Mouse (Mus musculus) adrenal gland, postnatal 0 days (tissue): Measurements from ENCODE around the gene Stpg1. TPM values are rescaled to one million over a fixed set of nuclear protein-coding genes. Genes with fewer than 3 reads are reported as not detected.

ENCODE experiments used
- microRNA-seq: library from miRNA; unstranded; fragments of <30 nt; microRNA quantifications from one replicate; pipeline ENCODE4, GENCODE M21; 2016; ENCODE audit warnings: borderline replicate concordance; ENCODE audit not compliant: insufficient number of aligned reads
- polyA plus RNA-seq: library from polyadenylated mRNA; unstranded; fragments of >200 nt; fragmentation: Nextera tagmentation; extraction: Ambion mirVana; gene quantifications from 2 replicates; pipeline ENCODE4 v1.2.1, GENCODE M21; 2015

Stpg1 gene
- 0.47 and 0.50 TPM in 2 replicates for polyA plus RNA-seq

DNA sequence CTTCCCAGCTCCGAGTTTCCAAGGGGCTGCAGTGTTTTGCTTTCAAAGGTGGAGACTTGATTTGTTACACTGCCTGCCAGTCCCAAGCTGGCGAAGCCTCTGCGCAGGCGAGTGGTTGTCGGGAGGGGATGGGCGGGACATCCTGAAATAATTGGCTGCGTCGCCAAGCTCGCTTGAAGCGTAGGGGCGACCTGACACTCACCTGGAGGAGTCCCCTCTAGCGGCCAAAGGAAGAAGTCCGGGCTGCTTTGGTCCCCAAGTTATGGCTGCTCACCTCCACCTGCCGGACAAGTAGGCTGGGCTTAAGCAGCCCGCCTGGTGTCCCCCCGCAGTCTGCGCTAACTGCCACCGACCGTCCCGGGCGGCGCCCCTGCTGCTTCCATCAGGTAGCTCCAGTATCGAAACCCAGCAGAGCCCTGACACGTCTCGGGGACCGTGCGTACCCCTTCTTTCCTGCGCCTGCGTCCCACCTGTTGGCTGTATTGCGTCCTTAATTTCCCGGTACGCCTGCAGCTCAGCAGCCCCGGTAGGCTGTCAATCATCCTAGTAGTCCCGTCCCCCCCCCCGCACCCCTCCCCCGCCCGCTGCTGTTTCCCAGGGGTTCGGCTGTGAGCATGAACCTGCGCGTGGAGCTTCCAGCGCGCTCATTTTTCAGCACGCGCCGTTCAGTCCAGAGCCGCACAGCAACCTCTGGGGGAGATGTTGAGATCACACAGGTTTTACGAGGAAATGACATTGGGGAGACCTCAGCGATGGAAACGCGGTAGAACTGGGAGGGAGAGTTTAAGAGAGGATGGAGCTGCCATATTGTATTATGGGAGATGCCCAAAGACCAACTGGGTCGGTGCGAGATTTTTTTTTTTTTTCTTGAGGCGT lies at the start of gene Stpg1, which contains the start of gene Nipal3:
Gene Stpg1, plus strand, starts transcription at position 270 of the 876 bp plus-strand sequence.
Gene Nipal3, minus strand, starts transcription at position 518 of the 876 bp plus-strand sequence.

DNA sequence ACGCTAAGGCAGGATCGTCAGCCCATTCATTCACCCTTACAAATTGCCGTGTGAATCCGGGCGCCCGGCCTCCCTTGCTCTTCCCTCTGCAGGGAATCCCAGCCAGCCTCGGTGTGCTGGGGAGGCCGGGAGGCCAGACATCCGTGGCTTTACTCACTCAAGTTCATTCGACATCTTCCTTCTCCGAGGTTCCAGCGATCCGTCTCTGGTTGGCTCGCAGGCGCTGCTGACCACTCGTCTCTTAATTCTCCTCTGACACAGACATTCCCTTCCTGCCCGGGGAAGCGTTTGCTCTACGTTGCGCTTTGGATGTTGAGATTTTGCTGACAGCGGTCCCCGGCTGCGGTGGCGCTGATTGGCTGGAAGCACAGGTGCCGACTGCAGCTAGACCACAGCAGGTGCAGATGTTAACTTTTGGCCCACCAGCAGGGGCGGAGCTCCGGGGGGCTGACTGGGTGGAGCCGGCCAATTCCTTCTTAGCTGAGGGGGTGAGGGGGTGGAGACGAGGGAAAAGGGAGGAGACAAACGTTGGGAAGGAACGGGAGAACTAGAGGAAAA lies 78.7 kb downstream of the Stpg1 start, which contains the start of gene Grhl3:
Gene Grhl3, minus strand, starts transcription at position 380 of the 558 bp plus-strand sequence.

Small RNA genes within 50 kb of the gene (microRNA-seq; reads per million reads assigned to microRNA genes)
- gene Gm25317: not detected

Other genes starting within 250 kb of the Stpg1 start
- 51.3 and 62.1 TPM in 2 replicates for gene Clic4, start 222.0 kb upstream of the Stpg1 start, polyA plus RNA-seq
- gene Srrm1, start 141.5 kb upstream of the Stpg1 start, polyA plus RNA-seq: 102 and 153 TPM in 2 replicates
- 0.52 and 0.54 TPM in 2 replicates for gene Ncmap, start 96.6 kb upstream of the Stpg1 start, polyA plus RNA-seq
- 12.4 and 18.4 TPM in 2 replicates for gene Rcan3, start 60.9 kb upstream of the Stpg1 start, polyA plus RNA-seq
- 2.4 and 4.6 TPM in 2 replicates for gene Nipal3, start 248 bp downstream of the Stpg1 start, polyA plus RNA-seq
- gene Grhl3, start 78.8 kb downstream of the Stpg1 start, polyA plus RNA-seq: 0.06 and 0.12 TPM in 2 replicates
- gene Ifnlr1, start 191.5 kb downstream of the Stpg1 start, polyA plus RNA-seq: 0.11 and 0.23 TPM in 2 replicates
- gene Il22ra1, start 233.4 kb downstream of the Stpg1 start, polyA plus RNA-seq: 0.33 and 0.75 TPM in 2 replicates